Mouse (Mus musculus) kidney, adult 18-20 months (tissue): Measurements from ENCODE around the gene Top3a.

Experiments used
- DNase-seq: peaks from one replicate; pipeline ENCODE4 v3.0.0; 2021

Top3a gene

DNA sequence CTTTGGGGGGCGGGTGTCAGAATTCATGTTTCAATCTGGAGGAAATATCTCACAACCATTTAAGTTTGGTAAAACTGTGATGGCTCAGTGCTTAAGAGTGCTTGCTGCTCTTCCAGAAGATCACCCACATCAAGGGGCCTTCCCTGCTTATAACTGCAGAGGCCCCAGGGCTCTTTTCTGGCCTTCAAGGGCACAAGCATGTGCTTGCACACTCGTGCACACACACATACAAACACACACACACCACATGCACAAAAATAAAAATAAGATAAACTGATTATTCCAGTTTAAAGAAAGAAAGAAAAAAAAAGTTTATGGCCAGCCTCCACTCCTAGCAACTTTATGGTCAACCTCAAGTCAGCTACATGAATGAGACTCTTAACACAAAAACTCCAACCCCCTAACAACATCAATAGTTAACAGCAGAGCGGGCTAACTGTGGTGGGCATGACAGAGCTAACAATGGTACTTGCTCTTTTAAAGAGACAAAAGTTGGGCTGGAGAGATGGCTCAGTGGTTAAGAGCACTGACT, 2.9 kb downstream of the Top3a start:
- DNase-seq, result no peak

DNA sequence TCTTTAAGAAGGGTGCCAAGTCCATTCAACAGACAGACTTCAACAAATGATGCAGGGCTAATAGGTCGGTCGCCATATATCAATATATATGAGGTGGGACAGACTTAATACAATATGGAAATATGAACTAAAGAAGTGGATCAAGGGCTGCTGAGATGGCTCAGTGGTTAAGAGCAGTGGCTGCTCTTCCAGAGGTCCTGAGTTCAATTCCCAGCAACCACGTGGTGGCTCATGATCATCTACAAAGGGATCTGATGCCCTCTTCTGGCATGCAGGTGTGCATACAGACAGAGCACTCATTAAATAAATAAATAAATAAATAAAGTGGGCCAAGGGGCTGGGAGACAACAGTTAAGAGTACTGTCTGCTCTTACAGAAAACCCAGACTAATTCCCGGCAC, 5.0 kb downstream of the Top3a start:
- no peak for DNase-seq

DNA sequence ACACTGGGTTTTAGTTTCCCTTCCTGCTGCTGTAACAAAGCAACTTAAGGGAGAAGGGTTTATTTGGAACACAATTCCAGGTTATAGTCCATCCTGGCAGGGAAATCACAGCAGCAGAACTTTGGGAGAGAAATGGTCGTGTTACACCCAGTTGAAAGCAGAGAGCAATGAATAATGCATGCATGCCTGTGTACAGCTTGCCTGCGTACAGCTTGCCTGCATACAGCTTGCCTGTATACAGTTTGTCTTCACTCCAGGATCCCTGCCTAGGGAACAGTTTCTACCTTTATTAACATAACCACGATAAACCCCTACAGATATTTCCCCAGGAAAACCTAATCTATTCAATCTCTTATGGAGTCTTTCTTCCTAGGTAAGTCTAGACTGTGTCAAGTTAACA, 6.4 kb downstream of the Top3a start:
- DNase-seq, result no peak

DNA sequence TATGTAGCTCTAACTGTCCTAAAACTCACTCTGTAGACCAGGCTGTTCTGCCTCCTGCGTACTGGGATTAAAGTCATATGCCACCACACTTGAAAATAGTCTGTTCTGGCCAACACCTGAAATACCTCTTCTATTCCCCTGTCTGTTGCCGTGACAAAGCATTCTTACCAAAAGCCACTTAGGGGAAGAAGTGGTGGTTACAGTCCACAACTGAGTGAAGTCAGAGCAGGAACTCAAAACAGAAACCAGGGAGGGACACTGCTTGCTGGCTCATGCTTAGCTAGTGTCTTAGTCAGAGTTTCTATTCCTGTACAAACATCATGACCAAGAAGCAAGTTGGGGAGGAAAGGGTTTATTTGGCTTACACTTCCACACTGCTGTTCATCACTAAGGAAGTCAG, 7.8 kb downstream of the Top3a start:
- no peak for DNase-seq

DNA sequence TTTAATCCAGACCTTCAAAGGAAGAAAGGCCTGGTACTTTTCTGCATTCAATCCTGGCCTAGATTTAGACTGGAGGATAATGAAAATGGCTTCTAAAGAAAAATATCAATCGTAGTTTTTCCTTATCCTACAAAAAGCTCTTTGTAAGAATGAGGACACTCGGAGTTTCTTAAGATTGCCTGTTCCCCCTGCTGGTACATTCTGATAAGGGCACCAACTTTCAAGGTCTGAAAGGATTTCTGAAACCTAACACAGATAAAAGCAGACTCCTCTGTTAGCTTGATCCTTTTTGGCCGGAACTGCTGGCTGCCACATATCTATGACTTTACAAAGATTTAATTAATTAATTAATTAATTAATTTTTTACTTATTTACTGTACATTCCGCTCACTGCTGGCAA, 10.2 kb downstream of the Top3a start:
- DNase-seq, result no peak

DNA sequence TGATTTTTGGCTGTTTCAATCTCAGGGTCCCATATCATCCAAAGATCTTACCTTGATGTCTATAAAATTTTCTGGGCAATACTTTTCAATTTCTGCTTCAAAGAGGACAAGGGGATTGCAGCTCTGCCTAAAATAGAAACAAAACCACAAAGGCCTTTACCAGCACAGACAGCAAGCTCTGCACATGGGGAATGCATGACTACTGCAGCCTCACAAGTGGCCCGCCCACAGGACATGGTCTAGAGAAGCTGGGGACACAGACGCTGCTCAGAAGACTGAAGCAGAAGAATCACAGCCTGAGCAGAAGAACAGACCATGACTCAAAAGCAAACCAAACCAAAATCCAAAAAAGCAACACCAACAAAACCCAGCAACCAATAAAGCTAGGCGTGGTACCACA, 15.5 kb downstream of the Top3a start:
- no peak for DNase-seq

DNA sequence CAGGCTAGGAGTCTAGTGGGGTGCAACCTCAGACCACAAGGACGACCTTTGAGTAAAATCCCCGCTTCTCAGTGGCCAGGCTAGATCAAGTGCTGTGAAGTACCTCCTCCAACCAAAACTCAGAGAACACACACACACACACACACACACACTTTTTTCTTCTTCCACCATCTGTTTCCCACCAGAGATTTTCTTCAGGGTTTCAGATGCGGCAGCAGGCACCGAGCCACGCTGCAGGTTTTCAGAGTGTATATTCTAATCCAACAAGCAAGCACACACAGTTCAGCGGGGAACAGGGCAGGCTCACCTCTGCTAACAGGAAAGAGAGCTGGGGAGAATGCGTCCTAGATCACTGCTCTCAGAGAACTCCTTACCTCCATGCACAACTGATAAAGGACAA, 21.6 kb downstream of the Top3a start:
- DNase-seq, result no peak

DNA sequence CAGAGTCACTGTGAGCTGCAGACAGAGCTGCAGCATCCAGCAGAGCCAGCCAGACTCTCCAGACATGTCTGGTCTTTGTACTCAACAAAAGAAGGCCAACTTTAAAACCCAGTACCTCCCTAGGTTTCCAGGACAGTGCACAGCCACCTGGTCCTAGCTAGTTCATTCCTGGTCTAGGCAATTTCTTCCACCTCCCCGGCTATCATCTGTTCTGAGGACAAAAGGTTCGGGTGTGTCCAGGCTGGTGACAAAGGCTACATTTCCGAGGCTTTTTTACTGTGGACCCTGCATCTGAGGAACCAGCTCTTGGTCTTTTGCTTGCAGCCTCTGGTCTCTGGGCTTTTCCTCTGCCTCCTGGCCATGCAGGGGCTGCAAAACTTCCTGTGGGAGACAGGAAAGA, 36.8 kb downstream of the Top3a start:
- DNase-seq, result no peak

DNA sequence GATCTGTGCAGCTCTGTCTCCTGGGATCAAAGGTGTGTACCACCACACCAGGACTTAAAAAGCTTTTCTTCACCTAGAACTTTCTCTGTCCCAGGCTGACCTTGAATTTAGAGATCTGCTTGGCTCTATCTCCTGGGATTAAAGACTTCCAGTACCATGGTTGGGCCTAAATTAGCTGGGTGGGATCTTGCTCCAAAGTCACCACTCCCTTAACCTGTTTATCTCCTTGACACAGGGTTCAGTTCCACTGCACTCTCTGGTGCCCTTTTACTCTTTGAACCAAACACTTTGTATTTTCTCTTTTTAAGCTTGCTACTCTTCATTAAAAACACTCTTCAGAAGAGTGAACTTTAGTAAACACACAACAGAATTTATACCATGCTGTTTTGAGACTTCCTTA, 39.7 kb downstream of the Top3a start:
- DNase-seq, result no peak

DNA sequence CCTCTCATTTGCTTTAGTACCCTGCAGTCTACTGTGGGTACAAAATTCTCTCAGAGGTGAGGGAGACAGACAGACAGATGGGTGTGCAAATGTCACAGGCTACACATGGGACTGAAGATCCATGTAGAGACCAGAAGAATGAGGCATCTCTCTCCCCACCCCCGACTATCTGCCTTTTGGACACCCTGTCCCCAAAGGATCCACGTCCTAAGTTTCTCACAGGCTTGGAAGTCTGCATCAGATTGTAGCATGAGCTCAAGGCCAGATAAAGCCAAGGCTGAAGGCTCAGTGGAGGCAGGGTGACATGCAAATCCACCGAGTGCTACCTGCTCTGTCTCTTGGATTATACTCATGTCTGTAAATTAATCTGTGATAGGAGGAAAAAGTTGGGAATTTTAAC, 40.7 kb downstream of the Top3a start:
- no peak for DNase-seq

DNA sequence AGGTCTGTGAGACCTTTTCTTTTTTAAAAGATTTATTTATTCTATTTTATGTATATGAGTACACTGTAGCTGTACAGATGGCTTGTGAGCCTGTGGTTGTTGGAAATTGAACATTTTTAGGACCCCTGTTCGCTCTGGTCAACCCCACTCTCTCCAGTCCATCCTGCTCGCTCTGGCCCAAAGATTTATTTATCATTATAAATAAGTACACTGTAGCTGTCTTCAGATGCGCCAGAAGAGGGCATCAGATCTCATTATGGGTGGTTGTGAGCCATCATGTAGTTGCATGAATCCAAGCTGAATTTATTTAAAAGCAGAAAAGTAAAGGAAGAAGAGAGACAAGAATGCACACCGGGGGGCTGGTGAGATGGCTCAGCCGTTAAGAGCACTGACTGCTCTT, 42.0 kb downstream of the Top3a start:
- no peak for DNase-seq

DNA sequence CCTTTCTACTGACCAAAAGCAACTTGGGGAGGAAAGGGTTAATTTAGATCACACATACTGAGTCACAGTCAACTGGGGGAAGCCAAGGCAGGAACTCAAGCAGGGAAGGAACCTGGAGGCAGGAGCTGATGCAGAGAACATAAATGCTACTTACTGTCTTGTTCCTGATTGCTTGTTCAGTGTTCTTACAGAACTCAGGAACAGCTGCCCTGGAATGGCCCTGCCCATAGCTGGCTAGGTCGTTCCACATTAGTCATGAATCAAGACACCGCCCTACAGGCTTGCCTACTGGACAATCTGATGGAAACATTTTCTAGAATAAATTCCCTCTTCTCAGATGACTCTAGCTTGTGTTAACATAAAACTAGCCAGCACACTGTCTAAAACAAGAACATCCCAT, 43.0 kb downstream of the Top3a start:
- DNase-seq, result no peak

DNA sequence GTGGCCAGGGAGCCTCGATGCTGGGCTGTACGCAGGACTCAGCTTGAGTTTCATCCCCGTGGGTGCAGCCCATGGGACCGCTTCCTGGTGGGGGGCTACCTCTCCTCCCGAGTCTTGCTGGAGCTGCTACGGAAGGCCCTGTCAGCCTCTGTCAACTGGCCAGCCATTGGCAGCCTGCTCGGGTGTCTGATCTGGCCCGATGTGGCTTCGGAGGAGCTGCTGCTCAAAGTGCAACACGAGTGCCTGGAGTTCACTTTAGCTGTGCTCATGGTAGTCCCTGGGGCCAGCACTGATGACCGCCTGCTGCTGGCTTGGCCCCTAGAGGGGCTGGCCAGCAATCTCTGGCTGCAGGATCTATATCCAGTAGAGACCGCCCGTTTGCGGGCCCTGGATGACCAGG, 45.9 kb downstream of the Top3a start:
- DNase-seq, result no peak

DNA sequence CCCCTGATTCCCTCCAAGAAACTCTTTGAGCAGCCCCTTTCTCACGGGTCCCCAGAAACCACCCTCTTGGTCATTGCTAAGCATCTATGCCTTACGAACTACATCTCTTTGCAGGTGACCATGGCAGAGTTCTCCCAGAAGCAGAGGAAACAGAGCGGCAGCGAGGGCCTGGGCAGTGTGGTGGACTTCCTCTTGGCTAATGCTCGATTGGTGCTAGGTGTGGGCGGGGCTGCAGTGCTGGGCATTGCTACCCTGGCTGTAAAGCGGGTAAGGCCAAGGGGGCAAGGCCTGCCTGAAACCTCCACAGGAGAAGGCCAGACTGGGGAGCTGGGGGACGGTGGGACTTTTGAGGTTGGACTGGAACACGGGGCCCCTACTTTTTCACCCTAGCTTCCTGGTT, 47.0 kb downstream of the Top3a start:
- DNase-seq, result no peak

DNA sequence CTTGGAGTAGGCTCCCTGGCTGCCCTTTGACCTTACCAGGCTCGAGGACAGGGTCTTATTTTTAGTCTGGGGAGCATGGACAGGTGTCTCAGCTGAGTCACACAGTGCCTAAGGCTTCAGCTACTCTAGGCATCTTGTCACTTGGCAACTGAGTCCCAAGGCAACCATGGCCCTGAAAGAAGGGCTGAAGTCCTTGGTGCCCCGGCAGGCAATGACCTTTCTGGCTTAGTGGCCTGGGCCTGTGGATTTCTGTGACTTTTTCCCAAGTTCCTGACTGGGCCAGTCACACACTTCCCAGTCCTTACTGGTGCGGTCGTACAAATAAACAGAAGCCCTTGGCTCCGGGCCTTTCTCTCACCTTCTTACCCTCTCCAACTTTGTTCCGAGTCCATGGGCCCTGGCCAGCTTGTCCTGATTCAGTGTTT, 47.9 kb downstream of the Top3a start:
- peak; percentile 20 for DNase-seq

DNA sequence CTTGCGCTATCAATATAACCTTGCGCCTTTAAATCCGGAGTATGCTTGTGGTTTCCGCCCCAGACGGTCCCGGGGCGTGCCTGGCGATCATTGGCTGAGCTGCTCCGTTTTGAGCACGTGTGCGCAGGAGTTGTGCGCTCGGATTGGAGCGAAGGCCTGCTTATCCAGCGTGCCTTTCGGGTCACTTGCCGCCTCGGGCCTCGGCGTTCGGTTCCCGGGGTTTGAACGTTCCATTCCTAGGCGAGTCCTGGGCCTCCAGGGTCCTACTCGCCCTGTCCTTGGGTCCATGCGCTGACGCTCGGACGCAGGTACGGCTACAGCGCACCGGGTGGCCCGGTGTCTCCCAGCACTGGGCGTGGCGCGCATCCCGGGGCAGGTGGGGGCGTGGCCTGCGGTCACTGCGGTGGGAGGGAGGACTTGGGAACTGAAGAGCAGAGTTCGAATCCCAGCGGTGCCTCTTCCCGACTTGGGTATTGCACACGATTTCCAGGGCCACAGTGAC, 48.9 kb downstream of the Top3a start, which contains the start of gene Mief2:
TSS of gene Mief2 (plus strand) at position 139 of the 502 bp plus-strand sequence.
- DNase-seq, result peak; percentile 96

DNA sequence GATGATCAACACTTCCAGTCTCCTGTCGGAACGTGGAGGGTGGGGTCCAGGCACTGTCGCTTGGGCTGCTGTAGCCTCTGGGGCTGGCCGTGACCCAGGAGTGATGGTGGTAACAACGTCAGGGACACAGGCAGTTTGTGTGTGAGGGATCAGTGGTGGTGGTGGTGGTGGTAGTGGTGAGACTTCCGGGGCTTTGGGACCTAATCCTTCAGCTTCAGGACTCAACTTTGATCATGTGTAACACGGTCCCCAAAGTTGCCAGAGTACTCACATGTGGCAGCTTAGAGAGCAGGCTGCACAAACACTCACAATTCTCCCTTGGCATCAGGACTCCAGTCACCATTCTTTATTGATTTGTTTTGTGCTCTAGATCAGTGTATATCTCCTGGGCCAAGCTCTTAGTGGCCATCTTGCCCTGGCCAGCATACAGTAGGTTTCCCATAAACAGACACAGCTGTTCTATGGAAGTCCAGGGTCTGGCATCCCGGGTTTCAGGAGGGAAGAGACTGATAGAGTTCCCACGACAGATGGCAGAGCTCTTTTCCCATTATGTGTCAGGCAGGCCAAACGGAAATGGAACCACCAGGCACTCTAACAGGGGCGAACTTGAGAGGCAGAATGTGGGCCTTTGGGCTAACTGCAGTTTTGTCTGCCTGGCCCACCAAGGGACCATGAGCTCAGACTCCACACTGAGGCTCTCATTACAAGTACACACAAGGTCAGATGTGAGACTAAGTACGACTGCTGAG, 49.6 kb downstream of the Top3a start:
- no peak for DNase-seq

DNA sequence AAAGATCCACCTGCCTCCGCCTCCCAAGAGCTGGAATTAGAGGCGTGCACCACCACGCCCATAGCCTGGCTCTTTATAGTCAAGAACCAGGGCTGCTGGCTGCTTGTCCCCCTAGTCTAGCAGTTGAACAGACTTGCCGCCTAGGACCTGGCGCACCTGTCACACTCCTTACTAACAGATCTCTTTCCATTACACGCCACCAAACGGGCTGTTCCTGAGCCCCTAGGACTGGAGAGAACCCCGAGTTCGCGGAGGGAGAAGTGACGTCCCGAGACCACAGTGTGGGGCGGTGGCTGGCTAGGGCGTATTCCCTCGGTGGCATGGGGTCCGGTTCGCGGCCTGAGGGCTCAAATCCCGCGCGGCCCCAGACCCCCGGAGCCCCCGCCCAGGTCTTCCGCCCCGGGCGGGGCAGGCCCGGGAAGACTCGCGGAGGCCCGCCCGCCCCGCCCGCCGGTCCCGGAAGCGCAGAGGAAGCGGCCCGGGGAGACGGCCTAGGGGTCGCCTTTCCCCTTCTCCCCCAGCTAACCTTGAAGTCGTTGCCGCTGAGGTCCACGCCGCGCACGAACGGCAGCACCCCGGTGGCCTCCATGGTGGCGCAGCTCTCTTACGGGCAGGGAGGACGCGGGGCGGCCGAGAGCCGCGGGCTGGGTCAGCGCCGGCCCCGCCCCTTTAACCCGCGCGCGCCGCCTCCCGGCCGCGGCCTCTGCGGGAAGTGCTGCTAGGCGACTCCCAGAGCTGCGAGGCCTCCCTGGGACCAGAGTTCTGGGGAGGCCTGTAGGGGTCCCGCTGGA, 50.4 kb downstream of the Top3a start, which contains the start of gene Flii:
TSS of gene Flii (minus strand) at position 663 of the 791 bp plus-strand sequence.
- DNase-seq, result peak; percentile 88

DNA sequence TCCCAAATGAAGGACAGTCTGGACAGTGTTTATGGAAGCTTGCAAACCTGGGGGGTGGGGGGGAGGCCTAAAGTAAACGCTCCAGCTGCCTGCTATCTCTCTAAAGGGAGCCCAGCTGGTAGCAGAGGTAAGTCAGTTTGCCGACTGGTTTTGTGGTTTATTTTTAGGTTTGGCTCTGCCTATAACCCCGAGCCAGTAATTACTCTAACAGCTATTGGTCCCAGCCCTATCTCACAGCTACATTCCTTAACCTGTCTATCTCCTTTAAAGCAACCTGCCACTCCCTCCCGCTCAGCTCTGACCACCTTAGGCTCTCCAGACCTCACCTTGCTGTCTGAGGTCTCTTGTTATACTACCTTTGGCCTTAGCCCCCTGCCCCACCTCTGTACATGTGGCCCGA, 57.9 kb downstream of the Top3a start:
- DNase-seq, result no peak

DNA sequence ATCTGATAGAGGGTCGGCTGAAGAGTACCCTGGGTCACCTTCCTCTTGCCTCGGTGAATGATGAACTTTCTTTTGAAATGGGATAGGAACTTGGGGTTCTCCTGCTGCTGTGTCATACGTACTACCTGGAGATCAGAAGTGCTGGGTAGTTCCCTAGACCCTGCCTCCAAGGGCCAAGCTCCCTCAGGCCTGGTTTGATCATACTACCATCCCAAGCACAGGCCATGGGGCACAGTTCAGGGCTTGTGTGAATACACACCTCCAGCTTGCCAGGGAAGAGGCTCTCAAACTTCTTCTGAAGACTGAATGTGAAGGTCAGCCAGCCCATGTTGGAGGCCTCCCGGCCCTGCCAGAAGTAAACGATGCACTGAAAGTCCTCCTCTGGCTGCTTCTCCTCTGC, 61.3 kb downstream of the Top3a start:
- DNase-seq, result no peak

DNA sequence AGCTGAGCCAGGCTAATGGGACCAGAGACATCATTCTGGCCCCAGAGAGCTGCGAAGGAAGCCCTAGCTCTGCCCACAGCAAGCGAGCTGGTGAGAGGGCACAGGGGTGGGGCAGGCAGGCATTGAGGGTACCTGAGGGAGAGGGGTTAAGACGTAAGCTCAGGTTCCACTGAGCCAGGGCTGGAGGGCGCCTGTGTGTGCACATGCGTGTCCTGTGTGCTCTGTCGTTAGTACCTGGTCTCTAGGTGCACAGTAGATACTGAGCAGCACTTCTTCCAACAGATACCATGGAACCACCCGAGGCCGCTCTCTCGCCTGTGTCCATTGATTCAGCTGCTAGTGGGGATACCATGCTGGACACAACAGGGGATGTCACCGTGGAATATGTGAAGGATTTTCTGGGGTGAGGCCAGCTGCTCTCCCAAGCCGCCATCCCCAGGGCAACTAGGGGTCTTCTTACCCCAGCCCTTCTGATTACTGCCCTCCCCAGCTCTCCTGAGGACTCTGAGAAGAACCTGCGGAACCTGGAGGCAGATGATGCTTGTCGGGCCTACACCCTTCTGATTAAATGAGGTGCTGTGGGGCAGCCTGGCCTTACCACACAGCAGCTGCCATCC, 64.4 kb downstream of the Top3a start:
- DNase-seq, result no peak

DNA sequence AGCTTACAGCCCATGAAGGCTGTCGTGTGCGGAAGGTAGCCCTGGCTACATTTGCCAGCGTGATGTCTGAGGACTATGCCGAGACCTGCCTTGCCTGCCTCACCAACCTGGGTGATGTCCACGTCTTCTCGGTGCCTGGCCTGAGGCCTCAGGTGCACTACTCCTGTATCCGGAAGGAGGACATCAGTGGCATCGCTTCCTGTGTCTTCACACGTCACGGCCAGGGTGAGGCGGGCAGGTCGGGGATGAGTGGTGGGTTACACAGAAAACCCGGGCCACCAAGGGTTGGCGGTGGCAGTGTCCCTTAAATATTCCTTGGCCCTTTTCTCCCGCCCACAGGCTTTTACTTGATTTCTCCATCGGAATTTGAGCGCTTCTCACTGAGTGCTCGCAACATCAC, 65.1 kb downstream of the Top3a start:
- DNase-seq, result no peak

DNA sequence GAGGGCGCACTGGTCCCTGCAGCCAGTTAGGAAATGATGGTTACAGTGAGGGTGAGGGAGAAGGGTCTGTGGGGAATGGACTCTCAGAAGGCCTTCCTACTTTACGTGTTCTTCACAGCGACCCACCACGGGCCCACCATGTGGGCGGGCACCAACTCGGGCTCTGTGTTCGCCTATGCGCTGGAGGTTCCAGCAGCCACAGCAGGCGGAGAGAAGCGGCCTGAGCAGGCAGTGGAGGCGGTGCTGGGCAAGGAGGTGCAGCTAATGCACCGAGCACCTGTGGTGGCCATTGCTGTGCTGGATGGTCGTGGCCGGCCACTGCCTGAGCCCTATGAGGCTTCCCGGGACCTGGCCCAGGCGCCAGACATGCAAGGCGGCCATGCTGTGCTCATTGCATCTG, 65.9 kb downstream of the Top3a start:
- DNase-seq, result no peak
